Mouse (Mus musculus): ENCODE data around the gene Rfk. TPM values are rescaled to one million over a fixed set of nuclear protein-coding genes. Genes with fewer than 3 reads are reported as not detected.

Rfk gene
- total and polyA plus RNA-seq, 3 experiments, result 85.5 to 833 (median 566) TPM

Other genes with a start within 250 kb of the Rfk start
- gene Gcnt1, start 21.2 kb upstream of the Rfk start, total RNA-seq (2021), result 1 to 10 TPM; 2.4 to 2.6 TPM
- 0.35 and 0.79 TPM in 2 replicates for gene Gcnt1, start 21.2 kb upstream of the Rfk start, polyA plus RNA-seq (2012; rRNA removed)

Data from adrenal gland, adult 2 months (tissue).